Mouse (Mus musculus): Measurements from ENCODE around the gene Abca1.

The Abca1 gene

DNA sequence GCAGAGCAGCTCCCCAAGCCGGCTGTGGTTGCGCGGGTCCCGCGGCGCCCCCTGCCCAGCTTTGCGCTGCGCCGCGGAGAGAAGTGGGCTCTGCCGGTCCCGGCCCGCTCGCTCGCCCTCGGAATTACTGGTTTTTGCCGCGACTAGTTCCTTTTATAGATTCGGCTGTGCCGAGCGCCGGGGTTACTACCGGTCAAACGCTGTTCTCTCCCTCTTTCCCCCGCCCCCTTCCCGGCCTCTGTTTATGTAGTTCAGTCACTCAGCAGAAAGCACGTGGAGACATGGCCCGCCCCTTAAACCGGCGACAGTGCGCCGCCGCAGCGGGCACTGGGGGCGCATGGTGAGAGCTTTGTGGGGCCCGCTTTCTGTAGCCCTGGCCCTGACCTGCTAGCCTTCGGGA is at the start of gene Abca1:
Abca1 (minus strand) TSS at position 129 of the 400 bp plus-strand sequence.
- peak; percentile 98 for DNase-seq

DNA sequence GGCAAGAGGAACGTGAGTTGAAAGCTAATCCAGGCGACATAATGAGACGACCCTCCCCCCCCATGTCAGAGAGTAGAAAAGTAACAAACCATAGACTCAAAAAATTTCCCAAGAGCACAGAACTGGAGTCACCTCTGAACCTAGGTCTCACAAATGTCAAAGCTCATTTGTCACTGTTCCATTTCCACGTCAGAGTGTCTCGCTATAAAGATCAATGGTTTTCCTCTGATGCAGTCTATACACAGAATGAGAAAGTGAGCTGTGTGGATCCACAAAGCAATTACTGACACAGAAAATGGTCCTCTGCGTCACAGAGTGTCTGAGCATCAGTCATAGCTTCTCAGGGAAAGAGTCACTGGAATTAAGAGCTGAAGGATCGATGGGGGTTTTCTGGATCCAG is 44.8 kb upstream of the Abca1 start:
- no peak for DNase-seq

DNA sequence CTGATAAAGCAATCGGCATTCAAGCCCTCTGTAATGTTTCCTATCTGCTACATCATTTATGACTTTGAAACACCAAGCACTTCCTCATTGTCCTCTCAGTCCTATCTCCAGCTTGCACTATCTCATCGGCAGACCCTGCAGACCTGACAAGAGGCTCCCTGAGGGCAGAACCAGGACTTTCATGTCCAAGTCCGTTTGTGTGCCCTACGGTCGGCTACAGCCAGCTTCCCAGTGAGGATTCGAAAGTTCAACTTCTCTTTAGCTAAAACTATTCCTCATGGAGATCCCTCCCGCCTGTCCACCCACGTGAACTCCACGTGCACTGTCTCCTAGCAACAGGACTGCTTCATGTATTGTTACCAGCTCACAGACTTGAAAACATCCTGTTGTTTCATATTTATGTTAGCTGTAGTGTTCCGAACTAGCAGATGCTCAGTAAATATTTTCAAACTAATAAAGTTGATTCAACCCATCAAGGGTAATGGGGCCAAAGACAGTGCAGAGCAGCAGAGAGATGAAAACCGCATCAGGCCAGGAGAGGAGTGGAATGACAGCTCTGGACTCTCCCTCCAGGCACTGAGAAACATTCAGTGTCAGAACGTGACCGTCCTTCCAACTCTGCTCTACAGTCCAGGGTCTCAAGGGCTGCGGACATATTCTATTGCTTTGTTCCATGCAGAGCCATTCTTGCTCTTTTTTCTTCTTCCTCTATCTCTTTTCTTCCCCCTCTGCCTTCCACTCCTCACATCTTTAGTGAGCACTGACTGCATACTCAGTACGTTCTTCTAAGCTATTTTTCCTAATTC is 44.1 kb upstream of the Abca1 start:
- no peak for DNase-seq

DNA sequence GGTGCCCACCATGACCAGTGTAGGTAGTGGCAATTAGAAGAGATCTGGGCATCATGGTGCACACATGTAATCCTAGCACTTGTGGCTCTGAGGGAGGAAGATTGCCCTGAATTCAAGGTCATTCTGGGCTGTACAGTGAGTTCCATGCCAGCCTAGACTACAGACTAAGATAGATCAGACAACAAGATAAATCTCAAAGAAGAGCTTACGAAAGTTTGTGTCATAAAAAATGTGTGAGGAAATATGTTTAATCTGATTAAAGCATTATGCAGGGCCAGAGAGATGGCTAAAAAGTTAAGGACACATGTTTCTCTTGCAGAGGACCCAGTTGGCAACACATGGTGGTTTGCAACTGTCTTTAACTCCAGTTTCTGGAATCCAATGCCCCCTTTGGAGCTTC is 40.6 kb upstream of the Abca1 start:
- no peak for DNase-seq

DNA sequence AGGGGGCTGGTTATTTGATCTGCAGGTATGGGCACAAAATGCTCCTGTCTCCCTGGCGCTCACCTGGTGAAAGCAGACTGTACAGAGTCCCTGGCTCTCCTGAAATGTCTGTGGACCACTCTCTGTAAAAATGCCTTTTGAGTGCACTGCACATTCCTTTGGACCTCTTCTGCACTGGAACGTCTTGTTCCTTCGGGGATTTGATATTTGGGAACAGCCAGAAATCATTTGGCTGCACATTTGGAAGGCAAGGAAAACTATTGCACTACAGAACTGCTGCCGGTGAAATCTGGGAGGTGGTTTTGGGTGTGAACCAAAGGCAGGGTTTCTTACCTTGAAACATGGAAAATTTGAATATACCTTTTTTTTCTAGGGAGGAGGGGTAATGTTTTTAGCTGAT is 38.1 kb upstream of the Abca1 start:
- DNase-seq: peak; percentile 18

DNA sequence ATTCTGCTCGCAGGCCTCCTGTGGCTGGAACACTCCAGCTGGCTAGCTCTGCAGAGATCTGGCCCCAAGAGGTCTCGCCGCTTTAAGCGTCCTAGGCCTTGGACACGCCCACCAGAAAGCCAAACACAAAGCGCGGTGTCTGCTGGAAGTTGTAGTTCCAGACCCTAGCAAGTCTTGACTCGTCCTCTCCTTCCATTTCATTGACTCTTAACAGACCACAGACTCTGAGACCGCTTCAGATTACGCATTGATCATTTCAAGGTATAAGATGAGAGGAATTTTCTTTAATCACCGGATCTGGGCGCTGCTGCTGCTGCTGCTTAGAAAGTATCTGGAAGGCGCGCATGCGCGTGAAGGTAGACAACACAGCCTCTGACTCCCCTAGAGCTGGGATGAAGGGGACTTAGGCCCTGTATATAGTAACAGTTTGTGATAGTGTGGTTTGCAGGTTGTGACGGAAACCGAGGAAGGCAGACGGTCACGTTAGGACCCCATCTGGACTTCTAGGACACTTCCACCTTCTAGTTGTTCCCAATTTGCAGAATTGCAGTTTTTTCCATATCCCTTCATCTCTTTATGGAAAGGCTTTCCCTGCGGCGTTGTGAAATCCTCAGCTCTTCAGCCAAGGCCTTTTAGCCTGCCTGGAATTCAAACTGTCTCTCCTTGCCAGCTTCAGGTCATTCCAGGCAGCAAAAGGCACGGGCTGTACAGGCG is 36.5 kb upstream of the Abca1 start:
- DNase-seq: peak; percentile 96

DNA sequence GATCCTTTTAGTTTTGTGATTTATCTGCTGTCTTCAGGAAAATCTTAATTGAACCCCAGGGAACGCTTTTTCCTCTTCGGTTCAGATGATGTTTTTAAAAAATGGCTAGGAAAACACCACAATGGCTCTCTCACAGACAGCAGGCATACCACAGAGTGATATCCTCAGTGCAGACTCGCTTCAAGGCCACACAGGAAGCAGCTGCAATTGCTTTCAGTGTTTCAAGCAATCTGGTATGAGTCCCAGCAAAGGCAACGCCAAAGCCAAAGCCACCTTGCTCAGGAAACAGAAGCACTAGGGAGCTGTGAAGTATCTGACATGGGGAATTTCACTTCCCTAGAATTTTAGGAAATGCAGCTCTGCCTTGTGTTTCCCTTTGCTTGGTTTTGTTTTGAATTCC is 27.4 kb upstream of the Abca1 start:
- peak; percentile 30 for DNase-seq

DNA sequence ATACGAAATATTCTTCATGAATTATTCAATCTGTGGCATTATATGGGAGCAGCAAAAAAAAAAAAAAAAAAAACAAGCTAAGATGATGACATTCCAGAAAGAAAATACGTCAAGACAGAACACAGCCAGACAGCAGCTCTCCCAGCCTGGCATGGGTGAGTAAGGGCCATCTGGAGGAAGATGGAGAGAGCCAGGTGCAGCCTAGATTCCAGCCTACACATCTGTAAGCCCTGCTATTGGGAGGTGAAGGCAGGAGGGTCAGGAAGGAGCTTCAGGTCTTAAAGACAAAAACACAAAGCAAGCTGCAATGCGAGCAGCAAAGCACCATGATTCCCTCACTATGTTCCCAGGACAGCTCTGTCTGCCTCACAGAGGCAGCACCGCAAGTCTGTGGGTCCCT is 26.9 kb upstream of the Abca1 start:
- DNase-seq: no peak

DNA sequence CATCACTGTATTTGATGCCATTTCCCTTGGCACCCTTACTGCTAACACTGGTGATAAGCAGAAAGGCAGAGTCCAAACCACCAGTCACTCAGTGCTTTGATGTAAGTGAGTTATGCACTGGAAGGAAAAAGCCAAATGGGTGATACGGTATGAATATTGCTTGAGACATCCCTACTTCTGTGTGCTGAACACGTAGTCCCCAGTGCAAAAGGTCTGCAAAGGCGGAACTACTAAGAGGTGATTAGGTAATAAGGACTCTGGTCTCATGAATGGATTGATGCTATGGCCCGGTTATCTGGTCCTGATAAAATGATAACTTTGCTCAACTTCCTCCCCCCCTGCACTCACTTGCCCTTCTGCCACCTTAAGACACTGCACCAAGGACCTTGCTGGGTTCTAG is 26.4 kb upstream of the Abca1 start:
- no peak for DNase-seq

DNA sequence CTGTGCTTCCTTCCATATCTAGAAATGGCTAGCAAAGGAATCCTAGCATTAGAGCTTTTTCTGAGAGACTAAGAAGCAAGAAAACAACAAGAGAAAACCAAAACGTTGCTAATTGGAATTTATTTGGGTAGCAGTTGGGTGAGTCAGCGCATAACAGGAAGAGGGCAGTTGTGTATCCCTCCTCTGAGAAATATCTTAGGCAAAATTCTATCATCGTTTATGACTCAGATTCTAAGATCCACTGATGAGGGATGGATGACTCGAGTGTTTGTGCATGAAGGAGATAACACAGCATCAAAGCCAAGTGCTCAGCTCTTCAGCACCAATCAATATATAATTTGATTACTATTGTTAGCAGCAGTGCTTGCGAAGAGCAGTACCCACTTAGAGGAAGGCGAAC is 21.8 kb upstream of the Abca1 start:
- DNase-seq: no peak

DNA sequence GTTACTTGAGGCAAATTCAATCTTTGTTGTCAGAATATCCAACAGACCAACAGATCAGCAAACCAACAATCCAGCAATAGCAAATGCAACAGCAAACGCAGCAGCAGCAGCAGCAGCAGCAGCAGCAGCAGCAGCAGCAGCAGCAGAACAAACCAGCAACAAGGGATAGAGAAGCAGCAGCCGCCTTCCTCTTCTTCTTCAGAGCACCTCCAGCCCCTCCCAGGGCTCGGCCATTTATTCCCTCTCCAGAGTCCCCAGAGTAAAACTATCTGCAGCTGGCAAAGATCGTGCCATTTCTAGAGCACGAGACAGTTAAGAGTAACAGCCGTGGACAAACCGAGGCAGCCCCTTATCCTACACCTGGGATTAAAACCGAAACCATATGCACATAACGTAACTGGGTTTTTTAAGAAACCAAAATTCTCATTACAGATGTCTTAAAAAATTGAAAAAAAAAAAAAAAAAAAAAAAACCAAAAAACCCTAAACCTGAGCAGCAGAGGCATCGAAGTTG is 19.7 kb upstream of the Abca1 start:
- no peak for DNase-seq

DNA sequence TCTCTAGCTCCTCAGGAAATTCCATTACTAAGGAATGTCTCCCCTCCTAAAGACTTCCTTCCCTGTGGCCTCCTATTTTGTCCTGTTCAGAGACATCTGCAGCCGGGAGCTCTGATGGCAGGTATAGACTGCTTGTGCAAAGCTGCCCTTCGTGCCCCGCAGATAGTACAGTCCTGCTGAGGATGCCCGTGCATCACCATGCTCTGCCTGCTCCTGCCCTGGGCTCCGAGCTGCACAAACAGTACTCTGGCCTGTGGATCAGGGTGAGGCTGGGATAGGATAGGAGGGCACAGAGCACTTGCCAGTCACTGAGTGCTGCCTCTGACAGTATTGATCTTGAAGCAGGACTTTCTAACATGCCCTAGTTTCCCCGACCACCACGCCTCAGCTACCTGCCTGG is 18.8 kb upstream of the Abca1 start:
- no peak for DNase-seq

DNA sequence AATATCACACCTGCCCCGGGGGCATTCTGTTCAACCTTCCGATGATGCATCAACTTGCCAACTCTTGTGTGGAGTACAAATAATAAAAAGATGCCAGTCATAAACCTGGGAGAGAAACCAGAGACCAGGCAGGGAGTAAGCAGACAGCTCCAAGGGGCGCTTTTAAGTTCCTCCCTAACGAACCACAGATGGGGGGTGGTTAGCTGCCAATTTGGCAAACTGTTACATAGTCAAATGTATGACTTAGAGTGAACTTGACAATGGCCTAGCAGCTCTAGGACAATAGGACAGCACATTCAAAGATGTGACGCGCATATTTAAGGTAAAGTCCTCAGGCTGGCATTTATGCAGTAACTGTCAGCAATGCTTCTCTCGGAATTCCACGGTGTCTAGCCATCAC is 18.0 kb upstream of the Abca1 start:
- no peak for DNase-seq

DNA sequence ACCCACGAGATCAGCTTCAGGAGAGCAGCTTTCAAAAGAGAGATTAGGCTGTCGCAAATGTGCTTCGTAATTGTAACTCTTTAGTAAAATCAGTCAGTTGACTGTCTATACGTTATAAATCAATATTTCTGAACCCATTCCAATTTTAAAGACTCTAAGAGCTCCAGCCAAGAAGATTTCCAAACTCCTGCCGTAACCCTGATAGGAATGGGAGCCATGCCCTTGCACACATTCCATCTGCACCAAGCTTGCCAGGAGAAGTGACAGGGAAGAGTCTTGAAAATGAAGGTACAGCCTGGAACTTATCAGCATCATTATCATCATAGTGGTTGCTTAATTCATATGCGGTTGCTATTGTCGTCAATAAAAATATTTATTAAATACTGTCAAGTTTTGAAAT is 15.2 kb upstream of the Abca1 start:
- no peak for DNase-seq

DNA sequence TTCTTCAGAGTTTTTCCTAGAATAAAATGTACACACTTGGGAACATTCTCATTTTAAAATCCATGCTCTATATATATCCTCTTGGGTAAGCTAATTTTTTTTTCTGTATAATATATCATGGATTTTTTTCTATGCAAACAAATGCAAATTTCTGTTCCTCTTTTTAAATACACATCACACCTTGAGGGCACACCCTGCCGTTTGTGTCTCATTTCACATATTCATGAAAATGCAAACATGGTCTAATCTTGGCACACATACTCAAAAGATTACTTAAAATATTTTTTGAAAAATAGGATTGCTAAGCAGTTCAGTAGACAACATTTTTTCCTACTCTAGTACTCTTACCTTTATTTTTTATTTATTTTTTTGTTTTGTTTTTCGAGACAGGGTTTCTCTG is 10.7 kb upstream of the Abca1 start:
- DNase-seq: no peak

DNA sequence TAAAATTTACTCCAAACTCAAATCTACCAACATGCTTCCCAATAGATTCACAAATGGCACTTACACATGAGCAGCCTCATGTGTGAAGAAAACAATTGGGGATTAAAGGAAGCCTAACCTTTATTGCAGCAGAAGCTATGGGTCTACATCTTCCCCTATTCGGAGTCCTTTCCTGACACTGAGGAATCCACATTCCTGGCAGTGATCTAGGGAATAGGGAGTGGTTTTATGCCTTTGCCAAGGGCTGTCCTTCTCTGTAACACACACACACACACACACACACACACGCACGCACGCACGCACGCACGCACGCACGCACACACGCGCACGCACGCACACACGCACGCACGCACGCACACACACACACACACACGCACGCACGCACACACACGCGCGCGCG is 5.5 kb upstream of the Abca1 start:
- DNase-seq: no peak

DNA sequence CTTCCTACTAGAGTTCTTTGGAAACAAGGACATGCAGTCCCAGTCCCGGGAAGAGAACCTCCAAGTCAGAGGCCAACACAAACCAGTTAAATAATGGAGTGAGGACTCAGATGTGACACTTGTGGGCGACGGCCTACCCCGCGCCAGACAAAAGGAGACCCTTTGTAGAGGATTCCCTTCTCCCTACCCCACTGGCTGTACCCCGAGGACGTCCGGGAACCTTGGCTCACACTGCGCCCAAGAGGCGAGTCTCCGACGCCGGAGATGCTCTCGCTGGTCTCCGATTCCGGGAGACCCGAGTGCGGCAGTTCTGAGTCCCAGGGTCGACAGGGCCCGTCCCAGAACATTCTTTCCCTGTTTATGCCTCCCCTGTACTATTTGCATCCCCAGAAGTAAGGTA is 519 bp downstream of the Abca1 start:
- DNase-seq: peak; percentile 43

DNA sequence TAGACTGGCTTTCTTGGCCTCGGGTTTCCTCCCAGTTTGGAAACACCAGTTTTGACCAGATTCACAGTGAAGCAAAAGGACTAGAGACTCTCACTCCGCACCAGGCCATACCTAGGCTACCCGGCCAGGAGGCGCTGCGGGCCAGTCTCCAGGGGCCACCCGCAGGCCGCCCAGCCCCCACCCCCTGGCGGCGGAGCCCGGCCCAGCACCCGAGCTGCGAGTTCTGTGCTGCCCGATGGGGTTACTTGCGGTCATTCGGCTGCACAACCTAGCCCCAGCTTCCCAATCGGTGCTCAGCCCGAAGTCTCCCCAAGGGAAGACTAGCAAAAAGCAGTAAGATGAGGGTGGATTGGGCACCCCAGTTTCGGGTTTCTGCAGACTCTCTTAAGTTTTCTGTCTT is 1.1 kb downstream of the Abca1 start:
- peak; percentile 94 for DNase-seq

DNA sequence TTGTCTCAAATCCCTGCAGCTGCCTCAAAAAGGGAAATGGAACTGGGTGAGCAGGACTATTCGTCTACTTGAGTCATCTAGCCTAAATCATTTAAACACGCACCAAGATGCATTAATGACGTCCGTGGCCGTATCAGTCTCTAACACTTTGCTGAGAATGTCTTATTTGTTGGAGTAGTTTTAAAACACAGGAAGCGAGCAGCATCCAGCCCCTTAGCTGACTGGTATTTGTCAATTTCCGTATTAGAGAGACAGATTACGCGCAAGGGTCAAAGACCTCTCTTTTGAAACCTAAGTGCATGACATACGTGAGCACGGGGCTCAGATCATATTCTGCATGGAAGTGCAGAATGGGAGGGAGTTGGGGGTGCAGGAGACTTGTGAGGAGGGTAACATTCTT is 4.2 kb downstream of the Abca1 start:
- no peak for DNase-seq

DNA sequence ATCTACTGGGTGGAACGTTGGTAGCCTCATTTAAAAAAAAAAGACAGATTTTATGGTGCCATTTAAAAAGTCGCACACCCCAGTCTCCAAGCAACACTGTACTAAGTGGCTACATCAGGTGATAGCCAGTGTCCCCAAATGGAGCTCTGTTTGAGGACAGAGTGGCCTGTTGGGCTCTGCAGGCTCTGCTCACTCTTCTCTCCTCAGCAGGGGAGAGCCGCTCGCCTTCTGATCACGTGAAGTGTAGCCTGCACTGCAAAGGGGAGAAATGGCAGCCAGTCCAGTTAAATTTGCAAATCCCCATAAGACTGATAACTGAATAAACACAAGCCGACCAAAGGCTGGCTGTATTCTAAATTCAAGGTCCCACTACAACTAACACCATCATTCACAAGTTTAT is 6.0 kb downstream of the Abca1 start:
- no peak for DNase-seq

DNA sequence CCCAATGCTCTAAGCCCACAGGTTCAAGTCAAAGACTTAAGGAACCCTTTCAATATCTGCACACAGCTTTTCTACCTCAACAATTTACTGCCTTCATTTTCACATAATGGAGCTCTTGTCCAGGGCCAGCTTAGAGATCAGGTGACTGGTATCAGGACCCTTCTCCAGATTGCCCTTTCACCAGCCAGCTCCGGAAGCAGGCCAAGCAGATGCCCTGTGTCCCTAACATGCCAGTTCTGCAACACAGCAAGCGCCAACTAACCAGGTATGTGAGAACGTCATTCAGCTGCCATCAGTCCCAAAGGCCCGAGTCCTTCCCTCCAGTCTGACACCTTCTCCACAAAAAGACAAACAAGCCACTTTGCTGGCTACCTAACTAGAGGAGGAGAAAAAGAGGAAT is 6.6 kb downstream of the Abca1 start:
- DNase-seq: no peak

DNA sequence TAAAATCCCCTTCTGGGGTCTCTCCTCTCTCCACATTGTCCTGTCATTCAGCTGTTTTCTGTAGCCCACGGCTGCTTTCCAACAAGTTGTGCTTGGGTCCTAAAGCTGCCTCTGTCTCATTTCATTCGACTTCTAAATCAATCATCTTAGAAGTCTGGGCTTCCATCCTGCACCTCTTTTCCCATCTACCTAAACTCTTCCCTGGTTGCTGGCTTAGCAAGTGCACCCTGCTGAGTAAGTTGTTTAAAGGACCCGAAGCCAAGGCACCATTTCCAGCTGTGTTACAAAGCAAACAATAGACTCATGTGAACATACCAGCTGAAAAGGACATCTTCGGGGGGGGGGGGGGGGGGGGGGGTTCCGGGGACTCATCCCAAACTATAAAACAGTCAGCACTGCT is 7.0 kb downstream of the Abca1 start:
- no peak for DNase-seq

DNA sequence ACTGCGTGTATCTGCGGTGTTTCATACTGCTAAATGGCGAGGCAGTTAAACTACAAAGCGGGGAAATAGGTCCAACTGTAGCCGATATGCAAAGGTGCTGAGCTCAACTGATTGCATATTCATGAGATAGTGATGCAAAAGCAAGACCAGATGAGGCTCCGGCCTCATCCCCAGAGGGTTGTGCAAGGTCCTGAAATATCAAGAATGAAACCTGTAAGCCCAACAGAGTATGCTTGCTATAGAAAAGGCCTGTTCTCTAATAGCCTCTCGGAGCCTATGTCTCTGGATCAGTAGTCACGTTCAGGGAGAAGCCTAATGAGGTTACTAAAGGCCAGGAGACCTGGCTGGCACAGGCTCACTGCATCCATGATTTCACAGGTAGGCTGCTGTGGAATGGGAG is 9.2 kb downstream of the Abca1 start:
- DNase-seq: no peak

DNA sequence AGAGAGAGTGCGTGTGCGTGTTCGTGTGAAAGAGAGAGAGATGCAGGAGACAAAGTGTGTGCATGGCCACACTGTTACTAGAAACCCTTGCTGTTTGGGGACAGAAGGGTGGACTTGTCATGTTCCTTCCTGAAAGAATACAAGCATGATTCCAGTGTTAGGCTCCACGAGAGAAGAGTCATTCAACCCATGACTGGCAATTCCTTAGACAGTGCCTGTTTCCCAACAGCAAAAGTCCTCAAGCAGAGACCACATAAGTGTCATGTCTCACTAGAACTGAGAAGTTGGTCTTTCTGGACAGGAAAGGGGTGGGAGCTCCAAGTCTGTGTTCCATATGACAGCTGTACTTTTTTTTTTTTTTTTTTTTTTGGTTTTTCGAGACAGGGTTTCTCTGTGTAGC is 10.1 kb downstream of the Abca1 start:
- no peak for DNase-seq

DNA sequence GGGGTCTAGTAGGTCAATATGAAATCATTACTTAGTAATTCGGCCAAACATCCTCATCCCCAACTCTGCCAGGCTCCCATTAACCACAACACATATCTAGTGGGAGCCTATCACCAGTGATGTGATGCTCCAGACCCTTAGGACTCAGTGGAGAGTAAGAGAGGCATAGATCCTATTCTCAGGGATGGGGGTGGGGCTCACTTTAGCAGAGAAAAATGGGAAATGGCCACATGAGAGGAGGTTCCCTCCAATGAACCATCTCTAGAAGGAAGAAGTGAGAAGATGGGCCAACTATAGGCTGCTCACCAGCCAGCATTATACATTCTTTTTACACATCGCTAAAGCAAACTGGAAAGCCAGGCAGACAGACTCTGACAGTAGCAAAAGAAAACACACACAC is 10.9 kb downstream of the Abca1 start:
- DNase-seq: no peak

All from lung, postnatal 10 days (tissue).